Mouse (Mus musculus) ZHBTc4 (cell line): Measurements from ENCODE around the gene Isyna1.

Experiments
- DNase-seq: peaks from one replicate; pipeline ENCODE4 v3.0.0-alpha.2; 2011; ENCODE audit warnings: low read depth, low spot score

Isyna1 gene

DNA sequence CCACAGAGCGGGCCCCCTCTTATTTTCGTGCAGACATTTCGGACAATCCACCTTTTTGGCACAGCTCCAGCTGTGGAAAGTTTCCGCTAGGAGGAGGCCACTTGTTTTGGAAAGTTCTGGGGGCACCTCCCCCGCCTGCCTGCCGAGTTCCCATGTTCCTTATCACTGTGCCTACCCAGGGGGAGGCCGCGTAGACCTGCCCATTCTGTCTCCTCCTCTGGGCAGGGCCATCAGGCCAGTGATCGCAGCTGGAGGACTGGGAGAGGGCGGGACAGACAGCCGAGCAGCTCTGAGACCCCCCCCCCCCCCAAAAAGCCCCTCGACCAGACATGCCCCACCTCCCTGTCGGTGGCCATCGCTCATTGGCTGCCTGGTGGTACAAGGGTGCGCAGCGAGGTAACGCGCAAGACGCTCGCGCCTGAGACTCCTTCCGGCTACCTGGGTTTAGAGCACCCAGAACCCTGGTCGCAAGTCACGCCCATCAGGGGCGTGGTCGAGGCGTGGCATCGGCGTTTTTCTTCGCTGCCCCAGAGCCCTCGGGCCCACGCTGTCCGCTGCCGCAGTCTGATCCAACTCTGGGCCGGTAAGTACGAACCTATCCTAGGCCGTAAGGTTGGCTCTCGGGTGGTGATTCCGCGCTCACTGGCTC, at the start of gene Isyna1:
Gene Isyna1 (plus strand): TSS at position 413 of the 649 bp plus-strand sequence.
- DNase-seq: peak; percentile 95

DNA sequence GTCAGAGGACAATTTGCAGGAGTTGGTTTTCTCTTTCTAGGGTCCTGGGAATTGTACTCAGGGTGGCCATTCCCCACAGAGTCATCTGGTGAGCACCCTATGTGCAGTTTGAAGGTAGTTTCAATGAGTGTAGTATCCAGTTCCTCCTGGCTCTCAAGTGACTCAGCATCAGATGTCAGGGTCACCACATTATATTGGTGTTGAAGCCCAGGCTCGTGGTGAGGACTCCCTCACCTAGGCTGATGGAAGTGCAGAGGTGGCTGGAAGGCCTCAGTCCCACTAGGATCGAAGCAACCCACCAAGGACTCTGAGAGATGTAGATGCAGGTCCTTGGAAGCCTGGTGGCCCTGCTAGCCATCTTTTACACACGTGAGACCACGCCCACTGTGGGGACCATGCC, 47.8 kb upstream of the Isyna1 start:
- DNase-seq: no peak

DNA sequence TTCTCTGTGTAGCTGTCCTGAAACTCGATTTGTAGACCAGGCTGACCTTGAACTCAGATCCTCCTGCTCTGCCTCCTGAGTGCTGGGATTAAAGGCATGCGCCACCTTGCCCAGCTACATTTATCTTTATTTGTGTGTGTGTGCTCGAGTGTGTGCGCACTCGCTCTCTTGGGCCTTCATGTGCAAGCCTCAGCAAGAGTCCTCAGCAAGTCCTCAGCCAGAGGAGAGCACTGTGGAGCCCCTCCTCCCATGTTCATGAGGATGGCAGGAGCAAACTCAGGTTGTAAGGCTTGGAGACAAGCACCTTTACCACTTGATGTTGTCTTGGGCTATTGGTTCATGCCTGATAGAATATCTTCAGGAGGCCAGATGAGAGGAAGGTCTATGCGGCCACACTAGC, 46.4 kb upstream of the Isyna1 start:
- DNase-seq: no peak

DNA sequence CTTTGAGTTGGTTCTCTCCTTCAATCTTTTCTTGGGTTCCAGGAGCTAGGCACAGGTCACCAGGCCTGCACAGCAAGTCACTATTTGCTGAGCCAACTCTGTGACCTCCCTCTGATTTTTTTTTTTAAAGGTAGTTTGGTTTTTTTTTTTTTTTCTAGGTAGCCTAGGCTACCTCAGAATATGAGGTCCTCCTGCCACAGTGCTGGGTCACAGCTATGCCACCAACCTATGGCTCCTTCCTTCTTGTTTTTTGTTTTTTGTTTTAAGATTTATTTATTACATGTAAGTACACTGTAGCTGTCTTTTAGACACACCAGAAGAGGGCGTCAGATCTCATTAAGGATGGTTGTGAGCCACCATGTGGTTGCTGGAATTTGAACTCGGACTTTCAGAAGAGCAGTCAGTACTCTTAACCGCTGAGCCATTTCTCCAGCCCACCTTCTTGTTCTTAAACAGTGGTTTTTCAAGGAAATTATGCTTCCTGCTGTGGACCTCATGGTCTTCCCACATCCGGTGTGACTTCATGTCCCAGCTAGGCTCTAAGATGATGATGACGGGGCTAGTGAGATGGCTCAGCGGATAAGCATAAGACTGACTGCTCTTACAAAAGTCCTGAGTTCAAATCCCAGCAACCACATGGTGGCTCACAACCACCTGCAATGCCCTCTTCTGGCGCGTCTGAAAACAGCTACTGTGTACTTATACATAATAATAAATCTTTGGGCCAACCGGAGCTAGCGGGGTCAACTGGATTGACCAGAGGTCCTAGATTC, 44.6 kb upstream of the Isyna1 start:
- peak; percentile 26 for DNase-seq

DNA sequence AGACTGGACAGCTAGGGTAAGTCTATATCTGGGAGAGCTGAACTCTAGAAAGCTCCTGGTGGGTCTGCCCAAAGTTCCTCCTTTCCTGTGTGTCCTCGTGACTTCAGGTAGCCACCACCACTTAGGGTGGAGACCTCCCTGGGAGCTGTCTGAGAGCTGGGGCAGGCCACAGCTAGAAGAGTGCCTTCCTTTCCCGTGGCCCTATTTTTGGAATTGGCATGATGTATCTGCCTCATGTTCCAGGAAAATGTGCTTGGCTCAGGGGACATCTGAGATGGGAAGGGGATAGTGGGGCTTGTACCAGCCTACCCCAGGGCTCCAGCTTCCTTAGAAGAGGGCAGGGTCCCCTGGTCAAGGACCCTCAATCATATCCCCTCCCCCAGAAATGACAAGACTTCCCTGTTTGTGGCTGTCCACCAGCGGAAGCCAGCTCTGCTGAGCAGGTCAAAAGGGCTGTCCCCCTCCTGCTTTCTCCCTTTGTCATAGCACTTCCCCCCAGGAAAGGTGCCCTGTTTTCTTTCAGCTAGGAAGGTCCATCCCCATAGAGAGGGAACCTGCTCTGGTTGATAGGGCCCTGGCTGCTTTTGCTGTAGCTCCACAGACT, 42.5 kb upstream of the Isyna1 start:
- no peak for DNase-seq

DNA sequence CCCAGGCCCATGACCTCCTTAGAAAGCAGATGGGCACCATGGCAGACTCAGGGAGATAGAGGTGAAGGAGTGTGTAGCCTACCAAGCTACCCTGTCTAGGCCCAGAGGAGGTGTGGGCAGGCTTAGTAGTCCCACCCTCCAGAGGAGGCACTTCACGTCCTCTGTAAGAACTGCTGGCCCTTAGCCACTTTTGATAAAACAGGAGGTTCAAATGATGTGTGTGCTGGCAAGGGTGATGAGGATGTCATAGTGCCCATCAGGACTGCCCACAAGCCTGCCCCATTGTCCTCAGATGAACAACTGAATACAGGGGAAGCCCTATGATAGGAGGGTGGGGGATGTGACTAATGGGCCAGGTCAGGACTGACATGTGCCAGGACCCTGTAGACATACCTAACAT, 41.3 kb upstream of the Isyna1 start:
- DNase-seq: no peak

DNA sequence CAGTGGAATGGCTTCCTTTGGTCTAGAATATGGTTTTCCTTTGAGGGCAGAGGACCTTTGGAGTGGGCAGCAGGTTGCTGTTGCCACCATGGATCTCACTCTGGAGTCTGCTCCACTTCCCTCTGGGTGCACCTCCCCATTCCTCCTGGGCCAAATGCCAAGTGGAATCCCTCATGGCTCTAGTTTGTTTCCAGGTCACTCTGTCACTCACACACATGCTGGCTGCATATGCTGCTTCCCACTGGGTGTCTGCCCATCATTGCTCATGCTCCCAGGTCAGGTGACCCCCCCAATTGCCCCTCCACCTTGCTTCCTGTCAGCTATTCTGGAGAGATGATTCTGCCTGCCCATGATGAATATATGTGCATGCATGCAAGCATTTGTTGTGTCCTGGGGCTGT, 40.4 kb upstream of the Isyna1 start:
- no peak for DNase-seq

DNA sequence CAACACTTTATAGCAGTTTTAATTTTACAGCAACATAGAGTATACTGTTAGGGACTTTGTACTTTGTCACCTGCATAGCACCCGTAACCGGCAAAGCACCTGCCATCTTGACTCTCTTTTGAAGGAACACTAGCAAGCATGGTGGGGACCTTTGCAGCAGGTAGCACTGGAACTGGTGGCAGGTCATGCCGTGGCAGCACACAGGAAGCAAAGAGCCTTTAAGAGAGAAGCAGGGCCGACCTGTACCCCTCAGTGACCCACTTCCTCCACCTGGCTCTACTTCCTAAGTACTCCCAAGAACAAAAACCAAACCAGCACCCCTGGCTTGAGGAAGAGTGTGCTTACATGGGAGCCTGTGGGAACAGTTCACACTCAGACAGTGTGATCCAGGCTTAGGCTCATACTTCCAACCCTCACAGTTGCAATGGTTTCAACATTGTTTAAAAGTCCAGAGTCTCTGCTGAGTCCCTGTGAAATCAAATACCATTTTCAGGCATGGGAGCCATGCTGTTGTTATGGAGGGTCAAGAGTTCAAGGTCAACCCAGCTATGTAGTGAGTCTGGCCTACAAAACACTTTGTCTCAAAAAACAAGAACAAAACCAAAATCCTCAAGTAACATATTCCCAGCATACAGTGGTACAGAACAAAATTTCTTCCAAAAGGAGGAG, 39.0 kb upstream of the Isyna1 start:
- DNase-seq: peak; percentile 50

DNA sequence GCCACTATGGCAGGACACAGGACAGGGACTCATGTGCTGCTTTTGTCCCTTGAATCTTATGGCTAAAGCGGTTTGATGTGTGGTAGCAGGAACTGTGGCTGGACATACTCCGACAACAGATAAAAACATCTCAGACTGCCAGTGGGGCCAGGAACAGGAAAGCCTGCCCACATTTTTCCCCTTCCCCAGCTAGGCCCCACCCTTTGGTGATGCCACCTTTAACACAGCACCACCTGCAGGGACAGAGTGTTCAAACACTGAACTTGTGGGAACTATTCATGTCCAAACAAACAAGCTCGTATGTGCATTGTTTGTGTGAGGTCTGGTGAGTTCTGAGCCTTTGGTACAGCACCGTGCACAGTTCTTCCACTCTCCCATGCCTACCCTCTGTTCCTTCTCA, 35.8 kb upstream of the Isyna1 start:
- DNase-seq: no peak

DNA sequence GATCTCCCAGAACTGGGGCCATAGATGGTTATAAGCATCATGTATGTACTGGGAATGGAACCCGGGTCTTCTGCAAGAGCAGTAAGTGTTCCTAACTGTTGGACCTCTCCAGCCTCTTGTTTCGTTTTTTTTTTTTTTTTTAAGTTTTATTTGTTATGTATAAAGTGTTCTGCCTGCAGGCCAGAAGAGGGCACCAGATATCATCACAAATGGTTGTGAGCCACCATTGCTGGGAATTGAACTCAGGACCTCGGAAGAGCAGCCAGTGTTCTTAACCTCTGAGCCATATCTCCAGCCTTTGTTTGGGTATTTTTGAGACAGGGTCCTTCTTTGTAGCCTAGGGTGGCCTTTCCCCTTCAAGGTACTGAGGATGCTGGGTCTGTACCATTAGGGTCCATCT, 35.2 kb upstream of the Isyna1 start:
- no peak for DNase-seq

DNA sequence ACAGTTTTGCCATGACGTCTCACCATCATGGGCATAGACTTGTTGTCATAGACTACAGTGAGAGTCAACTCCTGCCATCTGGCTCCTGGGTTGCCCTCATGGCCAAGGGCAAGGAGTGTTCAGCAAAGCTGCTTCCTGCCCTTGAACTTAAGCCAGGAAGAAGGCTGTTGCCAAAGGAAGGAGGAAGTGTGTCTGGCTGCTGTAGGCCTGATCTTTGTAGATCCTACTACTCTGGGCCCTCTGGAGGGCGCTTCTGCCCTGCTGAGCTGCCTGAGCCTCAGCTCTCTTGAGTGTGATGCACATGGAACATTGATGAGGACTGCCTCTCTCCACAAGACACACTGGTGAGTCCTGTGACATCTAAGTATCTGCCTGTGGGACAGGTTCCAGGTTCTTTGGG, 34.1 kb upstream of the Isyna1 start:
- DNase-seq: peak; percentile 57

DNA sequence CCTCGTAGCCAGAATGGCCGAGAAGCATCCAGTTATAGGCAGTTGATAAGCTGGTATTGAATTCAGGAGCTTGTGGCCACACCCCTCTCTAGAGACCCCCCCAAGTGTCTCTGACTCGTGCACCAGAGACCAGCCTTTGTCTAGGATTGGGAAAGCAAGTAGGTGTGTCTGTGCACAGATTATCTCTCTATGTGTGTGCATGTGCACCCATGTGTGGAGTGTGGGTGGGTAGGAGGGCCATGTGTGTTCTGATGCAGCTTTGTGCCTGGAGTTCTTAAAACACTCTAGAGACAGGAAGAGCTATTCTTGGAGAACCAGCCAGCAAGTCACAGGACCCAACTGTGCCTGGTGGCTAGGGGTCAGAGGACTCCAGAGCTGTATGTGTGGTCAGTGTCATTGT, 33.6 kb upstream of the Isyna1 start:
- no peak for DNase-seq

DNA sequence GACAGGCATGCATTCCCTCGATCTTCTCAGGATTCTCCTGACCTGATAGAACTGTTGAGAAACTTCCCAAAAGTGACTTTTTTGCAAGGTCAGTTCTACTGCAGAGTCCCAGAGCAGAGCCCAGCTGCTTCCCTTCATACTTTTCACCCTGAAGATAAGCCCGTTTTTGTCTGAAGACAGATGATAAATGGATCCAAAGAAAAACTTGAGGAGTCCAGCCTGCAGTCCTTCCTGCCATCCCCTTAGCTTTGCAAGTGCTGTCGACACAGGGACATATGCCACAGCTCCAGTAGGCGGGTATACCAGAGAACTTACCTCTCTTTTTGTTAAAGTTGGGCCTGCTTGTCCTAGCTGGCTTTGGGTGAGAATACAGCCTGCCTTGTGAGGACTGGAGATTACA, 32.8 kb upstream of the Isyna1 start:
- no peak for DNase-seq

DNA sequence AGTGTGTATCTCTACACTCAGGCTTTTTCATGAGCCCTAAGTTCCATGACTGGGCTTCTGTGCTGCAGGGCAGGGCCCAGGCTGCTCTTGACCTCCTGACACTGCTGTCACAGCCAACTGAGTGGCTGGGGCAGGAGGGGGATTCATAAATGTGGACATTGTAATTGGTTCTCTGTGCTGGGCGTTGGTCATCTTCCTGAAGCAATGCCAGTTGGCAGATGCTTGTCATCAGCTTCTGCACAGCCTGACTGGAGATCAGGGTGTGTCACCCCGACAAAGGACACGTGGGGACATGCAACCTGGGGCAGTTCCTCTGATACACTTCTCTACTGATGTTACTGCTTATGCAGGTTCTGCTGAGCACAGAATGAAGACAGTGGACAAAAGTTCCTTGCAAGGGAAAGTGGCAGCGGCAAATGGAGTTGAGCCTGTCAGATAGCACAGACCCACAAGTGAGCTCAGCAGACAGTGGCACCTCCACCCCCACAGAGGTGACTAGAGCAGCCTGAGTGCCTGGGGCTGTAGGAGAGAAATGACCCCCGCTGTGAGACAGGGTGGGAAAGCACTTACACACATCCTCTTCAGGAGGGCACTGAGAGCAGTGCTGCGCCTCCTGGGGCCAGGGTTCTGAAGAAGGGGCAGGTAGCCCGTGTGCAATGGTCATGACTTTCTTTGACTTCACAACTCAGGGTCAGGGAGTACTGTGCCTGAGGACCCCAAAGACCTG, 32.2 kb upstream of the Isyna1 start:
- DNase-seq: peak; percentile 75

DNA sequence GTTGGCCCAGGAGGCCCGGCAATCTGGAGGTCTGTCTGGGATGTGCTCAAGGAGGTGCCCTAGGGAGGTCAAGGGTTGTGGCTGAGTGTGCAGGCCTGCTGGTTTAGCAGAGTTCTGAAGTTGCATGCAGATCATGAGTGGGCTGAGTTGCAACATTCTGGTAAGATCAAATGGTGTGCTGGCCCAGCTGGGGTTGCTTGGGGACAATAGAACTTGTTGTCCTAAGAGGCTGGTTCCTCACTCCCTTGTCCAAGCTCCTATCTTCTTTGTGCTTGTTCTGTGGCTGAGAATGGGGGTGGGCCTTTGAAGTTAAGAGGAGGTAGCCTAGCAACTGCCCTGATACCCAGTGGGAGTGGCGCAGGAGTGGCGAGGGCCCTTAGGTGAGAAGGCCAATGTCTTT, 31.4 kb upstream of the Isyna1 start:
- no peak for DNase-seq

DNA sequence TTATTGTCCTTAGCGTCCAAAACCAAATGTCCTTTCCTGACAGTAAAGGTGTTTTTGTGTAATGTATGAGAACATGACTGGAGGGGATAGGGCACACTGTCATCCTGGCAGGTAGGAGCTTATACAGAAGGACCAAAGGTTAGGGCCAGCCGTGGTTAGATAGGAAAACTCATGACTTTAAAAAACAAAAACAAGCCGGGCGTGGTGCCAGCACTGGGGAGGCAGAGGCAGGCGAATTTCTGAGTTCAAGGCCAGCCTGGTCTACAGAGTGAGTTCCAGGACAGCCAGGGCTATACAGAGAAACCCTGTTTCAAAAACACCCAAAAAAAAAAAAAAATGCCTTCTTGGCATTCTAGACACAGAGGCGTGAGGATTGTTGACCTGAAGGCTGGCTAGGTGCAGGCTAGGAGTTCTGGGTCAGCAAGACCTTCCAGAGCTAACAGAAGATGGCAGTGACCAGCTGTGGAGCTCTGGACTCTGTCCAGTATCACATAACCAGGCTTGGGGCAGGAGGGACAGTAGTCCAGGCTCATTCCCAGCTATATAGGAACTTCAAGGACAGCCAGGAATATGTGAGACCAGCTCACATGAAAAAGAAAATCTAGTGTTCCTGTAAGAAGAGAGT, 30.3 kb upstream of the Isyna1 start:
- DNase-seq: no peak

DNA sequence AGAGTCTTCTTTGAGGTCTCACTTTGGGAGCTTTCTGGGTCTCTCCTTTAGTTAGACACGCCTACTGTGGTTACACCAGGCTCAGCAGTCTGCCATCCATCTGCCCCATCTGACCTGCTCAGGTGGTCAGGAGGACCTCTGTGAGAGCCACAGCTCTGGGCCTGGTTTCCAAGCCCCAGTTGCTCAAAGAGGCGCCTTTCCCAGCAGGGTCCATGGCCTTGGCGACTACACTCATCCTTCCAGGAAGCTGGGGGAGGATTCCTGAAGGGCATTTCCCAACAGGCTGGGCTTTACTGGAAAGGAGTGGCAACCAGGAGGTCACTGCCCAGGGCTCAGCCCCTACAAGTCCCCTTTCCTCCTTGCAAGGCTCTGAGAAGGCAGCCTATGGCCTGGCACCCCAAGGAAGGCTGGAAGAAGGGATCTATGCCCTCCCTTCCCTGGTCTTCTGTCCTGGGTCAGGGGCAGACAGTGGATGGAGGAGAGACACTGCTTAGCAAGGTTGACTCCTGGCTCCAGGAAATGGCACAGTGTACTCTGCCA, 29.4 kb upstream of the Isyna1 start:
- DNase-seq: no peak

DNA sequence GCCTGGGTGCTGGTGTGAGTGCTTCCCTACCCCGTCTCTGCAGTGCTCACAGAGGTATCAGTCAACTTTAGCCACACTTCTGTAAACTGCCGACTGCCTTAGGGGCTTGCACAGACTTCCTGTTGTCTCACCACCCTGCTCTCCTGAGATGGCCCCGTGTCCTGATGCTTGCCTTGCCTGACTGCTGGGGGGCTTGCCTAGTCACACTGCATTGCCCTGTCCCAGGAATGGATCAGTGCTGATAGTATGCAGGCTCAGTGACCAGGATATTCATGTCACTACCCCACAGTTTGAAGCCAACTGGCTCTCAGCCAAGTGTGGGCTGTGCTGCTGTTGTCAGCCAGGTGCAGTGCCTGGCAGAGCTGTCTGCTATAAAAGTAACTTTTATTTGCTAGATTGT, 28.6 kb upstream of the Isyna1 start:
- DNase-seq: no peak

DNA sequence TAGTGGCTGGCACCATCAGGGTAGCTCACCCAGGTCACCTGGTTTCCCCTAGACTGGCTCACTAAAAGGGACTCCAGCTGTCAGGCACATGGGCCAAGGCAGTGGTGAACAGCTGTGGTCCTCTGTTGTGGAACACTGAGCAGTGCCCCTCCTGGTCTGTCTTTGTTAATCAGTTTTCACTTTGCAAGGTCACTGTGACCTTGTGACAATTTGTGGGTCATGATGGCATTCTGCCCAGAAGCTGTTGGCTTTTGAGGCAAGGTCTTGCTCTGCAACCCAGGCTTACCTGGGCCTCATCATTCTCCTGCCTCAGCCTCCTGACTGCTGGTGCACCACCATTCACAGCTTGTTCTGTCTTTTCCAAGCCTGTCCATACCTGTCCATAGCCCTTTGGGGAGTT, 23.8 kb upstream of the Isyna1 start:
- no peak for DNase-seq

DNA sequence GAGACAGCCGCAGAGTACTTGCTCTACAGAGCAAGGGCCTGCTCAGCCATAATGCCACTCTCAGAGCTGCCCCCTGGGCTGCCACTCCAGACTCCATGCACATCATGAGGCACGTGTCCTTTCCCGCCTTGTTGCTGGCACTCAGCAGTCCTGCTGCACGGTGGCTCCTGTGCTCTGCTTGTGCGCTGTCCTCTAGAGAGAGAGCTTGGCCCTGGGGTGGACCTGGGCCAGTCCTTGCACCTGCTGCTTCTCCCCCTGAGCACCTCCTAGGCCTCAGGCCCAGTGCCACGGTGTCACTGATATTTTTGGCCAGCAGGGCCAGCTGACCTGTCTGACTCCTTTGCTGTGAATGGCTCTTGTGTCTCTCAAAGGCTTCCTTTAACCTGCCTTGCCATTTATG, 23.2 kb upstream of the Isyna1 start:
- DNase-seq: no peak

DNA sequence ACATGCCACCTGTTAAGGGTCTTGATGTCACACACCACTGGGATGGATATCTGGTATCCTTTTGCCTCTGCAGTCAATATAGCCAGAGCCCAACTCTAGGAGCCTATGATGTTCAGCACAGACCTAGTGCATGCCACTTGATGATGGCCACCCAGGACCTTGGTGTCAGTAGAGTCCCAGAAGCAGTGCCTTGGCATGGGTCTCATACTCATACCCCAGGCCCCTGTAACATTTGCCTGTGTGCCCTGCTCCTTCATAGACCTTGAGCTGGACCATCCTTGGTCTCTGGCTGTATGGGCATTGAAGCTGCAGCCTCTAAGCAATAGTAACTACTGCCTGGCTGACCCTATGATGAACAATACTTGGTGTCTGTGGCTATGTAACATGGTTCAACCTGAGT, 19.9 kb upstream of the Isyna1 start:
- no peak for DNase-seq
